Mouse (Mus musculus) CH12F3 (cell line): ENCODE measurements around the gene Cks1b.

Experiments
- in situ Hi-C: fragments of 300-500 bp; cut with MboI; formaldehyde crosslinking; loops from 2 replicates; pipeline ENCODE4 v1.14.3; 2020; ENCODE audit warnings: low sequenced_read_pairs

The Cks1b gene

DNA sequence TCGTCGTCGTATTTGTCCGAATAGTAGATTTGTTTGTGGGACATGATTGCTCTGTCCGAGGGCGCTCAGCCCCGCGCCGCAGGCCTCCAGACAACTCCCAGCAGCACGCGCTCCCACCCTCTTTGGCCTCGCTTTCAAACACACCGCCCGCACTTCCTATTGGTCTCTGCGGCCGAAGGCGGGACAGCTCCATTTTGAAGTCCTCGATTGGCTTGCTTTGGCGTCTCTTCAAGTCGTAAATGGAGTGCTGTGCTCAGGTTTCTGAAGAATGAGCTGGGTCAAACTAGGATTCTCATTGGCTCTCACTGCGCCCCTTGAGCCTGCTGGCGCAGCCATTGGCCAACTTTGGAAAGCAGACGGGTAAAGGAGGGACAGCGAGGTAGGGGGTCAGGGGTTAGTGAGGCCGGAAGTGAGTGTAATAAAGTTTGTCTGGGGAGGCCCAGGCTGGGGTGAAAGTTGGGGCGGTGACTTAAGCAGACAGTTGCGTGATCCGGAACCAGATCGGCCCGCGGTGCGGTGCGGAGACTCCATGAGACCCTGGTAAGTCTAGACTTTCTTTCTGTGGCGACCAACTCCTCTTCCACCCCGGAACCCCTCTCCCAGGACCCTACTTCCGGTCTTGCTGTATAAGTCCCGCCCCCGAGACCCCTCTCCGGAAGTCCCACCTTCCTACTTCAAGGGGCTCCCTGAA lies at the start of gene Cks1b, which contains the start of gene Shc1:
Gene Cks1b, minus strand, starts transcription at position 214 of the 691 bp plus-strand sequence.
Gene Shc1, plus strand, starts transcription at position 274 of the 691 bp plus-strand sequence.
- in situ Hi-C loops: no loop called here

- in situ Hi-C loops: no loop called here
Measured at GRCm38 (mm10) chr3:89458965-89459807, 41.0 kb upstream of the Cks1b start.

GRCm38 (mm10) chr3:89458372-89458964 lies 40.3 kb upstream of the Cks1b start:
- in situ Hi-C loops: no loop called here

- in situ Hi-C loops: no loop called here
Measured at GRCm38 (mm10) chr3:89456726-89457665, 38.8 kb upstream of the Cks1b start.

- in situ Hi-C loops: no loop called here
Measured at GRCm38 (mm10) chr3:89455786-89456285, 37.7 kb upstream of the Cks1b start.

GRCm38 (mm10) chr3:89454401-89455177 lies 36.4 kb upstream of the Cks1b start, which contains the start of gene Pmvk:
Gene Pmvk, plus strand, starts transcription at chr3:89454541.
- in situ Hi-C loops: no loop called here

GRCm38 (mm10) chr3:89451916-89452315 lies 33.7 kb upstream of the Cks1b start:
- in situ Hi-C loops: no loop called here

DNA sequence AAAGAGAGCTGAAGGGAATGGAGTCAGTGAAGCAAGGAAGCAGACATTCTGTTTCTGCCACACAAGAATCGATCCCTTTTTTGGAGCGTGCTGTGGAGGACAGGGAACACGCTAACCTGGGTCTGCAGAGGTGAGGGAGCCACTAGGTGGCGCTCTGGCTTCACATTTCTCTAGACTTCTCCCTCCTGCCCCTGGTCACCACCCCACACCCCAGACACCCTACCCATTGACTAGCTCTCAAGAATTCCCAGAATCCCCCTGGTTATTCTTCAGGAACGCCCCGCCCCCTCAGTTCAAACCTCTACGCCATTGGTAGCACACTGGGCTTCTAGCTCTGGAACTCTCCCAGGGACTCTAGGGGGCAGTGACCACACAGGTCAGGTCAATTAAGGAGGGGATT lies 31.4 kb upstream of the Cks1b start:
- in situ Hi-C loops: no loop called here

GRCm38 (mm10) chr3:89448720-89449537 lies 30.7 kb upstream of the Cks1b start:
- in situ Hi-C loops: no loop called here

- in situ Hi-C loops: no loop called here
Measured at GRCm38 (mm10) chr3:89440691-89441090, 22.5 kb upstream of the Cks1b start.

DNA sequence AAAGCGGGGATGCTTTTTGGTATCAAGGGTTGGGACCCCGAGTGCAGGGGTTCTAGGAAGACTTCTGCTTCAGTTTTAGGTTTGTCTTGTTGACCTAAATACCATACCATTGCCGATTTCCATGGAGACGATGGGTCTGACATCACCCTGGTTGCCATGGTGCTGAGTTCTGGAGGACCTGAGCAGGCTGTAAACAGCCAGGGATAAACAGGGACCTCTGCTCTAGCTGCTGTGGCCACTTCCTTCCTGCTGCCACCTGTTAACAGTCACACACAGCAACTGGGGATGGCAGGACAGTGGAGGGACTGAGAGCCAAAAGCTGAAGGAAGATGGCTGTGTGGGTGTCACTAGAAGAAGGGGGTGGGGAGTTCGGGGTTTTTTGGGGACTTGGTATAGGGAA lies 19.1 kb upstream of the Cks1b start:
- in situ Hi-C loops: no loop called here

GRCm38 (mm10) chr3:89436176-89437113 lies 18.3 kb upstream of the Cks1b start, which contains the start of gene Pbxip1:
Gene Pbxip1, plus strand, starts transcription at chr3:89436706.
- in situ Hi-C loops: no loop called here

DNA sequence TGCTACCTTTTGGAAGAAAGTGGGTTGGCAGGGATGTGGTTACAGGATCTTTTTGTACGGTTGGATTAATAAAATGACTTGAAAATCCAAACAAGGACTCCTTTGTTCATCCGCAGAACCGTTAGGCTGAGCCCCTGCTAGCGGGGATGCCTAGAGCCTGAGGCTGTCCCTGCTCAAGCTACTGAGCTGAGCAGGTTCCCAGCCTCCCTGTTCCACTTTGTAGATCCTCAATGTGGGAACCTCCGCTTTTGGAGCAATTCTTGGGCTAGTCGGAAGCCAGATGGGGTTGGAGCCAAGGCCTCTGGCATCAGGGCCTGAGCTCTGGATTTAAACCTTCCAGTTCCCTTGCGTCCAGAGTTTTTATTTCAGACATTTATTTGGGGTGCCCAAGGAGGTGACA lies 16.9 kb upstream of the Cks1b start:
- in situ Hi-C loops: no loop called here

GRCm38 (mm10) chr3:89434532-89434931 lies 16.3 kb upstream of the Cks1b start:
- in situ Hi-C loops: no loop called here

DNA sequence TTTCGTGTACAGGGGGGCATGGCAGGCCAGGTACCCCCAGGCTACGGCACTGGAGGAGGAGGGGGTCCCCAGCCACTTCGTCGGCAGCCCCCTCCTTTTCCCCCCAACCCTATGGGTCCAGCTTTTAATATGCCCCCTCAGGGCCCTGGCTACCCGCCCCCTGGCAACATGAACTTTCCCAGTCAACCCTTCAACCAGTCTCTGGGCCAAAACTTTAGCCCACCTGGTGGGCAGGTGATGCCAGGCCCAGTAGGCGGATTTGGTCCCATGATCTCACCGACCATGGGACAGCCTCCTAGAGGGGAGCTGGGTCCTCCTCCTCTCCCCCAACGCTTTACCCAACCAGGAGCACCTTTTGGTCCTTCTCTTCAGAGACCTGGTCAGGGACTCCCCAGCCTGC lies 14.4 kb upstream of the Cks1b start:
- in situ Hi-C loops: no loop called here

- in situ Hi-C loops: no loop called here
Measured at GRCm38 (mm10) chr3:89430171-89431159, 12.3 kb upstream of the Cks1b start, which contains the start of gene Pygo2. Gene Pygo2, plus strand, starts transcription at chr3:89430214.
